Mouse (Mus musculus) left cerebral cortex, postnatal 10 days (tissue): ENCODE results near the gene Methig1. TPM values are rescaled to one million over a fixed set of nuclear protein-coding genes. Genes with fewer than 3 reads are reported as not detected.
"Not testable (repeated sequence)": the region's sequence is repeated elsewhere in the genome, so short reads cannot be mapped to it uniquely, and the experiment has no call there.

Experiments used
- DNase-seq, 2 experiments: peaks; one replicate each; pipeline ENCODE4 v3.0.0; 2021 to 2022; ENCODE audit warnings: low spot score in 2 of 2, mixed read lengths in 1 of 2; ENCODE audit errors: extremely low spot score in 1 of 2
- intact Hi-C: fragments of 180-260 bp; cut with DNase I; formaldehyde crosslinking; loops from one replicate; pipeline ENCODE4 v1.15.1; 2025
- total RNA-seq, 2 experiments: library from RNA; stranded (reverse); gene quantifications; 2 replicates each; pipeline ENCODE4 v1.2.3; 2021

The Methig1 gene
- total RNA-seq = not detected

- intact Hi-C loops = no loop called here
- no peak for DNase-seq
Measured at GRCm38 (mm10) chr15:100352711-100353250, at the start of gene Methig1, which contains the start of gene Mettl7a2. Gene Methig1, plus strand, starts transcription at chr15:100353149. Gene Mettl7a2, plus strand, starts transcription at chr15:100353200.

GRCm38 (mm10) chr15:100303428-100304018, 49.4 kb upstream of the Methig1 start:
- intact Hi-C loops = no loop called here
- DNase-seq = no peak

GRCm38 (mm10) chr15:100304019-100304991, 48.6 kb upstream of the Methig1 start, which contains the start of gene Mettl7a1:
Gene Mettl7a1, plus strand, starts transcription at chr15:100304140.
- intact Hi-C loops = no loop called here
- DNase-seq = peak; percentile 70 to 91

GRCm38 (mm10) chr15:100306201-100306600, 46.7 kb upstream of the Methig1 start:
- intact Hi-C loops = no loop called here
- DNase-seq = no peak

- DNase-seq, intact Hi-C loops: not testable (repeated sequence)
Measured at GRCm38 (mm10) chr15:100307438-100308096, 45.4 kb upstream of the Methig1 start.

GRCm38 (mm10) chr15:100312346-100312745, 40.6 kb upstream of the Methig1 start:
- no peak for DNase-seq
- intact Hi-C loops = no loop called here

GRCm38 (mm10) chr15:100314448-100315145, 38.4 kb upstream of the Methig1 start:
- intact Hi-C loops = no loop called here
- DNase-seq = no peak

- intact Hi-C loops, DNase-seq: not testable (repeated sequence)
Measured at GRCm38 (mm10) chr15:100318014-100318671, 34.8 kb upstream of the Methig1 start.

GRCm38 (mm10) chr15:100319884-100320283, 33.1 kb upstream of the Methig1 start:
- DNase-seq = no peak
- intact Hi-C loops = no loop called here

GRCm38 (mm10) chr15:100320295-100320905, 32.5 kb upstream of the Methig1 start:
- intact Hi-C loops = no loop called here
- DNase-seq = no peak

- intact Hi-C loops = no loop called here
- DNase-seq = peak in 1 of 2 experiments; percentile 41
Measured at GRCm38 (mm10) chr15:100321134-100321533, 31.8 kb upstream of the Methig1 start.

- intact Hi-C loops = no loop called here
- peak in 1 of 2 experiments; percentile 41 for DNase-seq
Measured at GRCm38 (mm10) chr15:100324021-100324591, 28.8 kb upstream of the Methig1 start.

GRCm38 (mm10) chr15:100325235-100325634, 27.7 kb upstream of the Methig1 start:
- DNase-seq = no peak
- intact Hi-C loops = no loop called here

GRCm38 (mm10) chr15:100328089-100328488, 24.9 kb upstream of the Methig1 start:
- intact Hi-C loops, DNase-seq: not testable (repeated sequence)

GRCm38 (mm10) chr15:100329336-100329735, 23.6 kb upstream of the Methig1 start:
- DNase-seq, intact Hi-C loops: not testable (repeated sequence)

- intact Hi-C loops = no loop called here
Measured at GRCm38 (mm10) chr15:100330739-100331138, 22.2 kb upstream of the Methig1 start.

More at GRCm38 (mm10) chr15:100330739-100331138, 22.2 kb upstream of the Methig1 start:
- DNase-seq = no peak
